Mouse (Mus musculus) gastrocnemius, adult 18-20 months (tissue): Measurements from ENCODE around the gene Usp32. TPM values are rescaled to one million over a fixed set of nuclear protein-coding genes. Genes with fewer than 3 reads are reported as not detected.
A peak's percentile ranks its signal among the peaks of the same experiment; 100 is the strongest.

Source experiments
- DNase-seq: peaks from one replicate; pipeline ENCODE4 v3.0.0; 2021; ENCODE audit warnings: low spot score
- total RNA-seq, 2 experiments: library from RNA; stranded (reverse); gene quantifications; 2 replicates each; pipeline ENCODE4 v1.2.3; 2021

The Usp32 gene
- total RNA-seq, 2 experiments from 2014 or later, result 11.2 to 12.7 TPM

- DNase-seq, result no peak
These were observed 154.5 kb downstream of the Usp32 start for GRCm38 (mm10) chr11:84985421-84985820.

GRCm38 (mm10) chr11:84980697-84981096 lies 159.3 kb downstream of the Usp32 start:
- DNase-seq, result no peak

GRCm38 (mm10) chr11:84979351-84979750 lies 160.6 kb downstream of the Usp32 start:
- no peak for DNase-seq

DNA sequence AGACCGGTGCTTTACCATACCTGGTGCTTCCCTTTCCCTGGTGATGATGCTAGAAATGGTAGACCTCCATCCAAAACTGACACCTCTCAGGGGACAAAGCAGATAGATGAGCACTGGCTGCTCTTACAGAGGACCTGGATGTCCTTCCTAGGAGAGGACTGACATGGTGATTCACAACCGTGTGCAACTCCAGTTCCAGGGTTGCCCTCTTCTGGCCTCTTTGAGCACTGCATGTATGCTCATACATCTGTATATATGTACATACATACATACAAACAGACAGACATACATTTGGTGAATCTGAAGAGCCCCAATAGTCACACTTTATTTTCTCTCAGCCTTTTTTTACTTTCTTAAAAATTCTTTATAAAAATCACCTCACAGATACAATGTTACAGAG lies 161.8 kb downstream of the Usp32 start:
- no peak for DNase-seq

GRCm38 (mm10) chr11:84977385-84977952 lies 162.5 kb downstream of the Usp32 start:
- DNase-seq, result no peak

DNA sequence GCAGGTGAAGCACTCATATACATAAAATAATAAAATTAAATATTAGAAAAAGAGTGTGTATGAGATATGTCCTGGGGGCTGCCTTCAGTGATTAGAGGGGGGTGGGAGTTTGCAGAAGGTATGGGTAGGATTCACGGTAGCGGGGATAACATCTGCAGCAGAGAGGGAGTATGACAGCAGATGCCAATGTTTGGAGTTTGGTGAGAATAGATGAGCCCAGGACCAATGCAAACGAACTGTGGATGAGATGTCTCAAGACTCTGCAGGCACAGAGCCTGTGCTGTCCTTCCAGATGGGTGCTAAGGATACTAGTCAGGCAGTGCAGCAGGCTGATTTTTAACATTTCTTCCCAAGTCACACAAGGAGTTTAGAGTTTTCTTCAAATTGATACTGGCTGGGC lies 163.3 kb downstream of the Usp32 start:
- DNase-seq, result no peak

DNA sequence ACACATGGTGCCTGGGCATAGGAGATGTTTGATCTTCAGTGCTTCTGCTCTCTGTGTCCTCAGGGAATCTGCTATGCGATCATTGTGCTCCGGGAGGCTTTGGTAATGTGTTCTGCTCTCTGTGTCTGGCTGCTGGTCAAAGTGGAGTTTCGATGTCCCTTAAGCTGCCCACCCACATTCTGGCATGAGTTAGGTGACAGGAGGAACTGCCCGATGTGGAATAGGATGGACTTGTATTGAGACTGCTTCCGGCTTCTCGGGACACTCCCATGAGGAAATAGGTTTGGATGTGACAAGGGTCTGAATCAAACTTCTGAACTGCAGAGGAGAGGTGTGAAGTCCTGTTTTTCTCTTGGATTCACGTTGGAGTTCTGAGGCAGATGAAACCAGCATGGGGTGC lies 165.4 kb downstream of the Usp32 start:
- DNase-seq, result no peak

- no peak for DNase-seq
These were observed 166.3 kb downstream of the Usp32 start for GRCm38 (mm10) chr11:84973661-84974060.

- no peak for DNase-seq
These were observed 167.9 kb downstream of the Usp32 start for GRCm38 (mm10) chr11:84972067-84972466.

- DNase-seq, result peak; percentile 23
These were observed 171.2 kb downstream of the Usp32 start for GRCm38 (mm10) chr11:84968775-84969174.

DNA sequence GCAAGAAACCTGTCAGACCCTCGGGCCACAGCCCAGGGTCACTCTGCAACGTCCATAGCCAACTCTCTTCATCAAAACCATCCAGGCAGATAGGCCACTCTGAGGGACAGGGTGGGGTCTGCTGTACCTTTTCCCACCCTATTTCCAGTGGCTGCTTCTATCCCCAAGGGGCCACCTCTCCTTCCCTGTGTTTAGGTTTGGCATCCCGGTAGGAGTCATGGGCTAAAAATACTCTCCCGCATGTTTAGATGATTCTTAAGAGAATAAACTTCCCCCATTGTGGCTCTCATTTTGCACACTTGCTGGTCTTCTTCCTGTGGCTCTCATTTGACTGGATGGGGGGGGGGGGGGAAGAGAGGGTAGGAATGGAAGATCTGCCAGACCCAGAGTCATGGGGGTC lies 171.7 kb downstream of the Usp32 start:
- no peak for DNase-seq

- no peak for DNase-seq
These were observed 172.8 kb downstream of the Usp32 start for GRCm38 (mm10) chr11:84967113-84967512.

GRCm38 (mm10) chr11:84966696-84967095 lies 173.3 kb downstream of the Usp32 start:
- no peak for DNase-seq

DNA sequence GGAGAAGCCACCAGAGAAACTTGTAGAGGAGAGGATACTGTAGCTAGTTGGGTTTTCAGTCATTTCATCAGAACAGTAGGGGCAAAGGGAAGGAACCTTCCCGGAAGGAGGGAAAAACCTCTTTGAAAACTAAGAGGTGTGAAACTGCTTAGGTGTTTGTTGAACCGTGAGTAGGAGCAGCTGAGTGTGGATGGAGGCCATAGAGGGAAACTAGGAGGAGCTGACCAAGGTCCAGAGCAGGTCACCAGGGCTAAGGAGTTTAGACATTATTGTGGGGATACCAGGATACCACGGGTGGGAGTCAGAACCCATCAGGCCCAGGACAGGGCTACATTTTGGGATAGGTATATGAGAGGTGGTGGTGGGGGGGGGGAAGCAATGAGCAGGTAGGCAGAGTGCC lies 176.4 kb downstream of the Usp32 start:
- no peak for DNase-seq

DNA sequence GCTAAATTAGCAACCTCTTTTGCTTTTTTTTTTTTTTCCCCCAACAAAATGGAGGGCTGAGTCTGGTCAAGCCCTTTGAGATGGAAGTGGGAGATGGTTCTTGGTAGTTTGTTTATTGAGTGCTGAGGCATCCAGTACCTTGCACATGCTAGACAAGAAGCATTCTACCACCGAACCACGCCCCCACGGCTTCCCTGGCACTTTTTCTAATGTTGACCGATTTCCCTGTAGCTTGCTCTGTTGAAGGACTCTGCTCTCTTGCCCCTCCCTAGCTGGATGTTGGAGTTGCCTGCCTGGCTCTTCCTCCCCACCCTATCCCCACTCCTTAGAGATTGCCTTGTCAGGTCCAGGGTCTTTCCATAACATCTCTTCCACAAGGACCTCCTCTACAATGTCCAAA lies 177.4 kb downstream of the Usp32 start:
- no peak for DNase-seq

DNA sequence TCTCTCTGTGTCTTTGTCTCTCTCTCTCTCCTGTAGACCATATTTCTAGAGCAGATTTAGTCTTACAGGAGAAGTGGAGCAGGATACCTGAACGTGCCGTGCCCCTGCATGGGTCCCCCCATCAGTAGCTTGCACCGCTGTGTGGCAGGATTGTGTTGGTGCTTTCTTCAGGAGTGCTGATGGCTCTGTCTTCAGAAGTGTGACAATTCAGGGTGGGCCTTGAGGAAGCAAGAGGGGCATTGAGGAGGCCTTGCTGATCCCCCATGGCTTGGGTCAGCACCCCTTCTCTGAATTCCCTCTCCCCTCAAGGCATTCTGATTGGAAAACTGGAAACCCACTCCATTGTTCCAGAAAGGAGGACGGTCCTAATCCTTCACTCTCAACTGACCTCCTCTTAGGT lies 178.4 kb downstream of the Usp32 start:
- DNase-seq, result no peak

DNA sequence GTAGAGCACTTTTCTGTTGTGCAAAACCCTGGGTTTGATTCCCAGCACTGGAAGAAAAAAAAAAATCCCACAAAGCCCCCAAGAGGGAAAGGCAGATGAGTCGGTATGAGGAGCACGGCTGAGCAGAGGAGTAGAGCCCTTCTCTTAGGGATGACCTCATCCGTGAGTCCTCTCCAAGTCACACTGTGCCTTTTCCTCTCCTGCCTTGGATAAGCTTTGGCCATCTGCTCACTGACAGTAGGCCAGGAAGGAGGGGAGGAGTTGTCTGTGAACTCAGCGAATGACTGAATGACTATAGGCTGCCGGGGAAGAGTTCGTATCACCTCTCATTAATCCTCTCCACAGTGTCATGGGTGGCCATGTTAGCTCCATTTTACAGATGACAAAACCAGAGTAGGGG lies 179.2 kb downstream of the Usp32 start:
- DNase-seq, result no peak

GRCm38 (mm10) chr11:84960291-84960690 lies 179.7 kb downstream of the Usp32 start:
- DNase-seq, result no peak

- DNase-seq, result peak; percentile 55
These were observed 180.2 kb downstream of the Usp32 start for GRCm38 (mm10) chr11:84959701-84960181.

- no peak for DNase-seq
These were observed 180.8 kb downstream of the Usp32 start for GRCm38 (mm10) chr11:84959181-84959580.

GRCm38 (mm10) chr11:84958271-84958630 lies 181.7 kb downstream of the Usp32 start:
- no peak for DNase-seq

DNA sequence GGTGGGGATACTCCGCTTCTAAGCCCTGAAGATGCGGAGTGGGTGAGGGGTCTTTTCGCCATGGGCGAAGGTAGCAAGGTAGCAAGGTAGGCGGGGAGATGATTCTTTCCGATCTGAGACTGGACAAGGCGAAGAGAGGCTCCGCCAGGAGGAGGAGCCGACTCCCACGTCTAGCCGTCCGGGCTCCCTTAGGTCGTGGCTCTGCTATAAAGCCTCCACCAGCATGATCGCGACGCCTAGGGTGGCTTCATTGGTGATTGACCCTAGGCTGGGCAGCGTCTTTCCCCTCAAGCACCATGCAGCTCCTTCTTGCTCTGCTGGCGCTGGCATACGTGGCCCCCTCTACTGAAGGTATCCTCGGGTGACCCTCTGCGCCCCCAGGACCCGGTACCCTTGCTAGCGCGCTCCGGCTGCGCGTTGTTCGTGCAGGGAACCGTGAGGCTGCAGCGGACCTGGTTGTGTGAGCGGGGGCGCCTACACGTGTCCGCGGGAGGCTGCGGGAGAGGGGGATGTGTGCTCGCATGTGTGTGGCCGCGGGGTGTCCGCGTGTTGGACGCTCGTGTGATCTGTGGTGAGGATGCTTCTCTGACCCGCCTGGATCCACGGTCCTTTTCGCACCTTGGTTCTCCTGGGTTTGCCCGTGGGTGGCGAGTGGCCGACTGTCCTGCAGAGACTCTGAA lies 182.2 kb downstream of the Usp32 start, which contains the start of gene Car4:
Gene Car4, plus strand, starts transcription at position 196 of the 680 bp plus-strand sequence.
- DNase-seq, result no peak

DNA sequence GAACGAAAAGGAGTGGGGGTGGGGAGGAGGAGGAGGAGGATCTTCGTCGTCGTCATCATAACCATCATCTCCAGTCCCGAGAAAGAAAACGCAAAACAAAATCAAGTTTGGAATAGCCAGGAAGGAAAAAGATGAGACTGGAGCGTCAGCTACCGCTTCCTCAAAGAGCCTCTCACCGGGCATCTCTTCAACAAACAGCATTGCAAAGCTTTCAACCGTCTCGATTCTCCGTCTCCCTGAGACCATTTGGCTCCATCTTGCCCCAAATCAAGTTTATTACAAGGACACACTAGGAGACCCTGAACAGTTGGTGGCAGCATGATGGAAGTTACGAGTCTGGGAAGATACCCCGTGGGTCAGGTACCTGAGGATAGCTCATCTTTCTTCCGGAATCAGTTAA lies 182.8 kb downstream of the Usp32 start:
- no peak for DNase-seq
